Mouse (Mus musculus): Measurements from ENCODE around the gene Ica1. TPM values are rescaled to one million over a fixed set of nuclear protein-coding genes. Genes with fewer than 3 reads are reported as not detected.
A peak's percentile ranks its signal among the peaks of the same experiment; 100 is the strongest.

Gene Ica1
- polyA plus RNA-seq, 1 experiment from 2014 or later: 5.6 TPM

- H3K4me3 ChIP-seq (ENCODE audit: low read depth, low read length): no peak overlapping the region
- peaks cover 8% of the 10 kb centered on the region for H3K4me1 ChIP-seq (ENCODE audit: control insufficient read depth, low read depth, low read length)
- no peak overlapping the region for H3K9ac ChIP-seq (ENCODE audit: low read depth, low read length)
- no peaks in the 10 kb centered on the region for H3K27me3 ChIP-seq (ENCODE audit: control insufficient read depth, insufficient read depth, low read depth, low read length)
- no peak overlapping the region for H3K27ac ChIP-seq (ENCODE audit: low read length)
- no peak for ATAC-seq (ENCODE audit: low read depth)
- 55% methylated on average over 10 of the region's 10 CpGs for WGBS (ENCODE audit: insufficient replicate concordance)
- H3K9me3 ChIP-seq (replicated peaks; ENCODE audit: control insufficient read depth, low read length): no peaks in the 10 kb centered on the region
- no peaks in the 10 kb centered on the region for H3K36me3 ChIP-seq (ENCODE audit: control insufficient read depth, insufficient read depth)
- no peak overlapping the region for H3K4me2 ChIP-seq (ENCODE audit: low read depth, low read length)
Observed at GRCm38 (mm10) chr6:8648185-8648901, 129.9 kb downstream of the Ica1 start.

- ATAC-seq (ENCODE audit: low read depth): peak; percentile 74
Observed at GRCm38 (mm10) chr6:8647513-8648184, 130.6 kb downstream of the Ica1 start.

GRCm38 (mm10) chr6:8645708-8646107, 132.6 kb downstream of the Ica1 start:
- 56% methylated on average over 2 of the region's 2 CpGs for WGBS (ENCODE audit: insufficient replicate concordance)
- no peak for ATAC-seq (ENCODE audit: low read depth)

More at GRCm38 (mm10) chr6:8647513-8648184, 130.6 kb downstream of the Ica1 start:
- Histone ChIP-seq H3K4me3 (ENCODE audit: low read depth, low read length) (no peak overlapping the region), H3K36me3 (ENCODE audit: control insufficient read depth, insufficient read depth) (no peaks in the 10 kb centered on the region), H3K9ac (ENCODE audit: low read depth, low read length) (no peak overlapping the region), H3K4me2 (ENCODE audit: low read depth, low read length) (no peak overlapping the region), H3K27me3 (ENCODE audit: control insufficient read depth, insufficient read depth, low read depth, low read length) (no peaks in the 10 kb centered on the region), H3K4me1 (ENCODE audit: control insufficient read depth, low read depth, low read length) (peaks cover 8% of the 10 kb centered on the region), H3K9me3 (replicated peaks; ENCODE audit: control insufficient read depth, low read length) (no peaks in the 10 kb centered on the region), H3K27ac (ENCODE audit: low read length) (no peak overlapping the region)
- 36% methylated on average over 7 of the region's 7 CpGs for WGBS (ENCODE audit: insufficient replicate concordance)

GRCm38 (mm10) chr6:8644703-8645102, 133.6 kb downstream of the Ica1 start:
- Histone ChIP-seq H3K4me2 (ENCODE audit: low read depth, low read length) (no peak overlapping the region), H3K9ac (ENCODE audit: low read depth, low read length) (no peak overlapping the region), H3K36me3 (ENCODE audit: control insufficient read depth, insufficient read depth) (no peaks in the 10 kb centered on the region), H3K27me3 (ENCODE audit: control insufficient read depth, insufficient read depth, low read depth, low read length) (no peaks in the 10 kb centered on the region), H3K27ac (ENCODE audit: low read length) (no peak overlapping the region), H3K9me3 (replicated peaks; ENCODE audit: control insufficient read depth, low read length) (no peaks in the 10 kb centered on the region), H3K4me1 (ENCODE audit: control insufficient read depth, low read depth, low read length) (peaks cover 8% of the 10 kb centered on the region), H3K4me3 (ENCODE audit: low read depth, low read length) (no peak overlapping the region)
- WGBS (ENCODE audit: insufficient replicate concordance): 67% methylated on average over 10 of the region's 10 CpGs
- ATAC-seq (ENCODE audit: low read depth): no peak

More at GRCm38 (mm10) chr6:8645708-8646107, 132.6 kb downstream of the Ica1 start:
- H3K27ac ChIP-seq (ENCODE audit: low read length): no peak overlapping the region
- H3K9me3 ChIP-seq (replicated peaks; ENCODE audit: control insufficient read depth, low read length): no peaks in the 10 kb centered on the region
- H3K36me3 ChIP-seq (ENCODE audit: control insufficient read depth, insufficient read depth): no peaks in the 10 kb centered on the region
- H3K4me3 ChIP-seq (ENCODE audit: low read depth, low read length): no peak overlapping the region
- H3K4me2 ChIP-seq (ENCODE audit: low read depth, low read length): no peak overlapping the region
- no peak overlapping the region for H3K9ac ChIP-seq (ENCODE audit: low read depth, low read length)
- H3K27me3 ChIP-seq (ENCODE audit: control insufficient read depth, insufficient read depth, low read depth, low read length): no peaks in the 10 kb centered on the region
- peaks cover 8% of the 10 kb centered on the region for H3K4me1 ChIP-seq (ENCODE audit: control insufficient read depth, low read depth, low read length)

GRCm38 (mm10) chr6:8640863-8641262, 137.4 kb downstream of the Ica1 start:
- no peaks in the 10 kb centered on the region for H3K9me3 ChIP-seq (replicated peaks; ENCODE audit: control insufficient read depth, low read length)
- H3K27me3 ChIP-seq (ENCODE audit: control insufficient read depth, insufficient read depth, low read depth, low read length): no peaks in the 10 kb centered on the region
- H3K27ac ChIP-seq (ENCODE audit: low read length): no peak overlapping the region
- no peak overlapping the region for H3K9ac ChIP-seq (ENCODE audit: low read depth, low read length)
- WGBS (ENCODE audit: insufficient replicate concordance): 31% methylated on average over 5 of the region's 5 CpGs
- H3K36me3 ChIP-seq (ENCODE audit: control insufficient read depth, insufficient read depth): no peaks in the 10 kb centered on the region
- ATAC-seq (ENCODE audit: low read depth): no peak
- H3K4me3 ChIP-seq (ENCODE audit: low read depth, low read length): no peak overlapping the region
- H3K4me1 ChIP-seq (ENCODE audit: control insufficient read depth, low read depth, low read length): no peaks in the 10 kb centered on the region
- no peak overlapping the region for H3K4me2 ChIP-seq (ENCODE audit: low read depth, low read length)

- Histone ChIP-seq H3K4me3 (ENCODE audit: low read depth, low read length) (no peak overlapping the region), H3K27ac (ENCODE audit: low read length) (no peak overlapping the region), H3K4me2 (ENCODE audit: low read depth, low read length) (no peak overlapping the region), H3K36me3 (ENCODE audit: control insufficient read depth, insufficient read depth) (no peaks in the 10 kb centered on the region), H3K4me1 (ENCODE audit: control insufficient read depth, low read depth, low read length) (no peaks in the 10 kb centered on the region), H3K9ac (ENCODE audit: low read depth, low read length) (no peak overlapping the region), H3K27me3 (ENCODE audit: control insufficient read depth, insufficient read depth, low read depth, low read length) (no peaks in the 10 kb centered on the region), H3K9me3 (replicated peaks; ENCODE audit: control insufficient read depth, low read length) (no peaks in the 10 kb centered on the region)
- WGBS (ENCODE audit: insufficient replicate concordance): 42% methylated on average over 2 of the region's 2 CpGs
- no peak for ATAC-seq (ENCODE audit: low read depth)
Observed at GRCm38 (mm10) chr6:8639526-8639925, 138.8 kb downstream of the Ica1 start.

- no peak overlapping the region for H3K4me2 ChIP-seq (ENCODE audit: low read depth, low read length)
- no peaks in the 10 kb centered on the region for H3K4me1 ChIP-seq (ENCODE audit: control insufficient read depth, low read depth, low read length)
- H3K9ac ChIP-seq (ENCODE audit: low read depth, low read length): no peak overlapping the region
- no peak overlapping the region for H3K4me3 ChIP-seq (ENCODE audit: low read depth, low read length)
- H3K9me3 ChIP-seq (replicated peaks; ENCODE audit: control insufficient read depth, low read length): no peaks in the 10 kb centered on the region
- ATAC-seq (ENCODE audit: low read depth): no peak
- no peaks in the 10 kb centered on the region for H3K36me3 ChIP-seq (ENCODE audit: control insufficient read depth, insufficient read depth)
- no peak overlapping the region for H3K27ac ChIP-seq (ENCODE audit: low read length)
- WGBS (ENCODE audit: insufficient replicate concordance): 45% methylated on average over 4 of the region's 4 CpGs
- no peaks in the 10 kb centered on the region for H3K27me3 ChIP-seq (ENCODE audit: control insufficient read depth, insufficient read depth, low read depth, low read length)
Observed at GRCm38 (mm10) chr6:8638899-8639298, 139.4 kb downstream of the Ica1 start.

- ATAC-seq (ENCODE audit: low read depth): no peak
- no peaks in the 10 kb centered on the region for H3K4me1 ChIP-seq (ENCODE audit: control insufficient read depth, low read depth, low read length)
- WGBS (ENCODE audit: insufficient replicate concordance): 65% methylated on average over 4 of the region's 4 CpGs
- H3K4me3 ChIP-seq (ENCODE audit: low read depth, low read length): no peak overlapping the region
- H3K9me3 ChIP-seq (replicated peaks; ENCODE audit: control insufficient read depth, low read length): no peaks in the 10 kb centered on the region
- no peaks in the 10 kb centered on the region for H3K36me3 ChIP-seq (ENCODE audit: control insufficient read depth, insufficient read depth)
- H3K9ac ChIP-seq (ENCODE audit: low read depth, low read length): no peak overlapping the region
- H3K27me3 ChIP-seq (ENCODE audit: control insufficient read depth, insufficient read depth, low read depth, low read length): no peaks in the 10 kb centered on the region
- no peak overlapping the region for H3K27ac ChIP-seq (ENCODE audit: low read length)
- H3K4me2 ChIP-seq (ENCODE audit: low read depth, low read length): no peak overlapping the region
Observed at GRCm38 (mm10) chr6:8638122-8638521, 140.2 kb downstream of the Ica1 start.

GRCm38 (mm10) chr6:8632701-8633100, 145.6 kb downstream of the Ica1 start:
- no peak for ATAC-seq (ENCODE audit: low read depth)
- H3K4me1 ChIP-seq (ENCODE audit: control insufficient read depth, low read depth, low read length): no peaks in the 10 kb centered on the region; the same call in 1 of the 2 replicates
- no peaks in the 10 kb centered on the region for H3K27me3 ChIP-seq (ENCODE audit: control insufficient read depth, insufficient read depth, low read depth, low read length)
- no peak overlapping the region for H3K9ac ChIP-seq (ENCODE audit: low read depth, low read length)
- H3K4me2 ChIP-seq (ENCODE audit: low read depth, low read length): no peak overlapping the region
- no peak overlapping the region for H3K4me3 ChIP-seq (ENCODE audit: low read depth, low read length)
- no peaks in the 10 kb centered on the region for H3K36me3 ChIP-seq (ENCODE audit: control insufficient read depth, insufficient read depth)
- H3K27ac ChIP-seq (ENCODE audit: low read length): no peak overlapping the region
- H3K9me3 ChIP-seq (replicated peaks; ENCODE audit: control insufficient read depth, low read length): no peaks in the 10 kb centered on the region
- WGBS (ENCODE audit: insufficient replicate concordance): 55% methylated on average over 4 of the region's 4 CpGs

All from liver, embryonic 16.5 days (tissue).